Mouse (Mus musculus) CD4-positive, CD25-positive, alpha-beta regulatory T cell, adult 2 months (primary cell): ENCODE measurements around the gene Nfia.

Source experiments
- DNase-seq: peaks from one replicate; pipeline ENCODE4 v3.0.0-alpha.2; 2012; ENCODE audit warnings: low read depth, low spot score

Nfia gene

DNA sequence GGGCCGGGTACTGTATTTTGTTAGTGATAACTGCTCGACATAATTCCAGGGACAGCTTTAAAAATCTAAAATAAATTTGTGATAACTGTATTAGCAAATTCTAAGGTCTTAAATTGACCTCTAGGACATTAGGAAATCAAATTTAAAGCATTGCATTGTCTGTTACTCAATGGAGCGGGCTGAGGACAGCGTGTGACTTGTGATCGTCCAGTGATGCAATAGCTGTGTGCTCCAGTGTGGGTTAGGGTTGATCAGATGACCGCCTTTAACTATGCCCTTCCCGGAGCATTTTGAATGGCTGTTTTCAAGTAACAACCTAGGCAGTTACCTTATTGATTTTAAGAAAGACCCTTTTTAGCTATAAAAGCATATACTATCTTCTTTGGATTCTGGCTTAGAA is 42.0 kb downstream of the Nfia start:
- DNase-seq, result no peak

- no peak for DNase-seq
Measured at GRCm38 (mm10) chr4:97816001-97816400, 43.5 kb downstream of the Nfia start.

DNA sequence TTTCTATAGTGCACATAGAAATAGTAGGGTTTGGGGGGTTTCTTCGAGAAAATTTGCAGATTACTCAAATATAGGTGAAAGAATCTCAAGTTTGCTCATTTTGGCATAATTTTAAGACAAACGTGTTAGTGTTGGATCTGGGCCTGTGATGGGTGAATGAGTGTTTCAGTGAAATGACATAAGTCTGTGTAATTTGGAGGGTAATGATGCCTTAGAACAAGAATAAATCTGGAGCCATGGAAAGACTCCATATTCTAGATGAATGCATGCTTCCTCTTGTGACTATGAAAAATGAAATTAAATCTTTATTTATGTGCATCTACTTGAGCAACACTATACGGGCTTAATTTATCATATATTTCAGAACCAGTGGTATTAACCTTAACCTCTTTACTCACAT is 44.2 kb downstream of the Nfia start:
- DNase-seq, result no peak

DNA sequence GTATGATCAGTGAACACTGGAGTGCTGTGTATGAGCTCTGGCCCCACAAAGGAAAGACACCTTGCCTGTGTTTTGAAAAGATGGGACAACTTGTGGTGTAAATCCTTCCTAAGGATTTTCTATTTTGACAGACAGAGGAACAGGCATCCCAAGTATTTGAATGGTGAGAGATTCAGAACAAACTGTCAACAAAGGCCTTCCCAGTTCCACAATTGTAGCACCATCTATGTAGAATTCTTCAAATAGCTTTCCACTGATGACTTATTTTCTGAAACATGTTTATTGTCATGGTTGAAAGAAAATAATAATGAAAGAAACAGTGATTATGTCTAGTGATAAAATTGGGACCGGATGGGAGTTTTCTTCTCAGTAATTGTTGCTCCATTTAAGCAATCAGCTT is 45.2 kb downstream of the Nfia start:
- DNase-seq, result no peak

DNA sequence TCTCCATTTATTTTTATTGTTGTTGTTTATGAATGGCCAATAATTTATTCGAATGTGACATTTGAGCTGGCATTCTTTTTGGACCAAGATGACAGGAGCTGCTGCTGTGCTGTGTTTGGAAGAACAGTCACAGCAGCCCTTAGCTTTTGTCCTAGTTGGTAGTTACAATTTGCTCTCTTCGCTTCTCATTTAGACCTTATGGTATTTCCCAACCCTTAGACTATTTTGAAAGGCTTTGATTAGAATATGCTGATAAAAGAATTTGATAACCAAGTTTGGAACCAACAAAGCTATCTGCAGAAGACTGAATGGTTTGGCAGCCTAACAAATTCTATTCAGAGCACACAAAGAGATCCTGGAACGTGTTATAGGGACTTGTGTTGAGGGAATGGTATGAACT is 46.0 kb downstream of the Nfia start:
- no peak for DNase-seq

- no peak for DNase-seq
Measured at GRCm38 (mm10) chr4:97819101-97819500, 46.6 kb downstream of the Nfia start.

- DNase-seq, result no peak
Measured at GRCm38 (mm10) chr4:97820474-97821259, 48.1 kb downstream of the Nfia start.

- no peak for DNase-seq
Measured at GRCm38 (mm10) chr4:97821556-97822251, 49.2 kb downstream of the Nfia start.

DNA sequence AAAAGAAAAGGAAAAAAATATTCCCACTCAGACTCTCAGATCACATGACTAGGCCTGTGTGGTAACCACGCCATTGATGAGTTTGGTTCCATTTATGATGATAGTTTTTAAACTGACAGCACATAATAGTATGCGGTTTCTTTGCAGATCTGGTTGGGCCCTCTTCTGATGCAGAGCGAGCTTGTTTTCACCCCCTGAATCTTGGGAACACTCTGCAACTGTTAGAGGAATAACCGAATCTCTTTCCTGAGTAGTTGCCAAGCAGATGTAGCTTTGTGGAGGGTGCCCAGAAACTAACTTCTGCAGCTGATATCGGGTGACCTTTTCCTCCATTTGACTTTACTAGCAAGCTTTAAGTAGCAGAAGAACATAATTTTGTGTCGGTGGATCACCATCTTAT is 51.0 kb downstream of the Nfia start:
- DNase-seq, result no peak

DNA sequence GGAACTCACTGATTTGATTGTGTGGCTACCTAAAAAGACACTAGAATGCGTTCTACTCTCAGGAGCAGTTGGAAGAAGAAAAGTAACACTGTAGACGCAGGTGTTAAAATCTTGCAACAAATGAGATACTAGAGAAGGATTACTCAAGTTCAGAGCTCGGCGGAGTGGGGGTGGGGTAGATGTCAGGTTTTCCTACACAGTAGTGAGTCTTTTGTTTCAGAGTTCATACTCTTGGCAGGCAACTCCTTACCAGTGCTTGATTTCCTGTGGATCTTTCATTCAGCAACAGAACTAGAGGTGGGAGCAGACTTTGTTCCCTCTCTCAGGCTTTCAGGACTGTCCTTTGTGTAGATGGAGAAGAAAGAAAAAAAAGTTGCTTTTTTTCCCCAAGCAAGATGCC is 51.9 kb downstream of the Nfia start:
- DNase-seq, result no peak

- DNase-seq, result no peak
Measured at GRCm38 (mm10) chr4:97825432-97825831, 52.9 kb downstream of the Nfia start.

GRCm38 (mm10) chr4:97825841-97826240 is 53.3 kb downstream of the Nfia start:
- no peak for DNase-seq

GRCm38 (mm10) chr4:97827115-97827514 is 54.6 kb downstream of the Nfia start:
- DNase-seq, result no peak

DNA sequence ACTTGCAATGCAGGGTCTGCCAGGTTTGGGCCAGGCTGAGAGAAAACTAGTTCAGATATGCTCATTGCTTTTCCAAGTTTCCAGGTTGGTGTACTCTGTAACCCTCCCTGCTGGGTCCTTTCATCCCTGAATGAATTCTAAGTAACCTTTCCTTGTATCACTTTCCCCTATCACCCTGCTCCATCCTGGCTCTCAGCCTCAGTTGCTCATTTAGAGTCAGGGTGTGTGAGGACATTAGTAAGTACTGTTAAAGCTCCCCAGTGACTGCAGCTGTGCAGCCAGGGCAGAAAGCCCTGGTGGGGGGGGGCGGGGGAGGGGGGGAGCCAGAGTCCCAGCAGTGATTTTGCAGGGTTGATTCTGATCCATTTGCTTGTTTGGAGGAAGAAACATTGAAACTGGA is 56.0 kb downstream of the Nfia start:
- DNase-seq, result no peak

- DNase-seq, result no peak
Measured at GRCm38 (mm10) chr4:97829336-97830050, 57.0 kb downstream of the Nfia start.

GRCm38 (mm10) chr4:97830051-97830853 is 57.7 kb downstream of the Nfia start:
- no peak for DNase-seq

- no peak for DNase-seq
Measured at GRCm38 (mm10) chr4:97830935-97831608, 58.5 kb downstream of the Nfia start.

- peak; percentile 21 for DNase-seq
Measured at GRCm38 (mm10) chr4:97831611-97832278, 59.2 kb downstream of the Nfia start.

DNA sequence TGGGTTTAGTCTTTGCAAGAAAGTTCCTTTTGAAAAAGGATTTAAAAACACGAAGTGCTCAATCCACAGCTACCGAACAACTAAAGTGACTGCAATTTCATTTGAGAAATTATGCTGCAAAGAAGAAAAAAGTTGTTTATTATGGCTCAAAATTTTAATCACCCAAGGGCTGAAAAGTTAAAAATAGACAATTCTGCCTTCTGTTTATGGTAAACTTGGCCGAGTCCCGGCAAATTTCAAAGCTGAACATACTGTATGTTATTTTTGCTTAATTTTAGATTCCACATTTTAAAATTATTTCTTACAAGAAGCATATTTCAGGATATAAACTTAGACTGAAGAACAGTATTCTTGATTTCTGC is 59.7 kb downstream of the Nfia start:
- no peak for DNase-seq

GRCm38 (mm10) chr4:97836812-97837211 is 64.3 kb downstream of the Nfia start:
- DNase-seq, result no peak

GRCm38 (mm10) chr4:97837724-97838123 is 65.2 kb downstream of the Nfia start:
- no peak for DNase-seq
